Mouse (Mus musculus): ENCODE measurements around the gene Prkn. TPM values are rescaled to one million over a fixed set of nuclear protein-coding genes. Genes with fewer than 3 reads are reported as not detected.

Gene Prkn
- polyA plus RNA-seq, 1 experiment = 3.0 TPM

- H3K4me1 ChIP-seq (ENCODE audit: control insufficient read depth, insufficient read depth, low read length) = no peaks in the 10 kb centered on the region
- no peak overlapping the region for H3K4me3 ChIP-seq (replicated peaks; ENCODE audit: extremely low read depth, low read depth, low read length)
- TF ChIP-seq CTCF (IDR thresholded peaks at IDR 0.05; ENCODE audit: insufficient read depth, low read length) (no peak), POLR2A (IDR thresholded peaks at IDR 0.05; ENCODE audit: borderline replicate concordance, extremely low read depth, low read depth, low read length) (no peak)
- no peak for DNase-seq
- 72% methylated on average over 12 of the region's 12 CpGs for WGBS
Measured at GRCm38 (mm10) chr17:11887591-11888205, 1047.5 kb downstream of the Prkn start.

- no peak overlapping the region for H3K4me3 ChIP-seq (replicated peaks; ENCODE audit: extremely low read depth, low read depth, low read length)
- no peaks in the 10 kb centered on the region for H3K4me1 ChIP-seq (ENCODE audit: control insufficient read depth, insufficient read depth, low read length)
- no peak for DNase-seq
- no peak for TF ChIP-seq POLR2A (IDR thresholded peaks at IDR 0.05; ENCODE audit: borderline replicate concordance, extremely low read depth, low read depth, low read length)
- no peak for TF ChIP-seq CTCF (IDR thresholded peaks at IDR 0.05; ENCODE audit: insufficient read depth, low read length)
- WGBS = 83% methylated on average over 5 of the region's 5 CpGs
Measured at GRCm38 (mm10) chr17:11888806-11889205, 1048.6 kb downstream of the Prkn start.

GRCm38 (mm10) chr17:11900300-11900699, 1060.1 kb downstream of the Prkn start:
- Histone ChIP-seq H3K4me1 (ENCODE audit: control insufficient read depth, insufficient read depth, low read length) (no peaks in the 10 kb centered on the region), H3K4me3 (replicated peaks; ENCODE audit: extremely low read depth, low read depth, low read length) (no peak overlapping the region)
- WGBS = 84% methylated on average over 7 of the region's 7 CpGs
- no peak for DNase-seq
- no peak for TF ChIP-seq CTCF (IDR thresholded peaks at IDR 0.05; ENCODE audit: insufficient read depth, low read length)

- Histone ChIP-seq H3K4me3 (replicated peaks; ENCODE audit: extremely low read depth, low read depth, low read length) (no peak overlapping the region), H3K4me1 (ENCODE audit: control insufficient read depth, insufficient read depth, low read length) (no peaks in the 10 kb centered on the region)
- DNase-seq = no peak
- TF ChIP-seq CTCF (IDR thresholded peaks at IDR 0.05; ENCODE audit: insufficient read depth, low read length) = no peak
- 60% methylated on average over 3 of the region's 3 CpGs for WGBS
Measured at GRCm38 (mm10) chr17:11901731-11902130, 1061.5 kb downstream of the Prkn start.

- DNase-seq = no peak
- no peak for TF ChIP-seq CTCF (IDR thresholded peaks at IDR 0.05; ENCODE audit: insufficient read depth, low read length)
- TF ChIP-seq POLR2A (IDR thresholded peaks at IDR 0.05; ENCODE audit: borderline replicate concordance, extremely low read depth, low read depth, low read length) = no peak
- 51% methylated on average over 6 of the region's 6 CpGs for WGBS
- Histone ChIP-seq H3K4me3 (replicated peaks; ENCODE audit: extremely low read depth, low read depth, low read length) (no peak overlapping the region), H3K4me1 (ENCODE audit: control insufficient read depth, insufficient read depth, low read length) (no peaks in the 10 kb centered on the region)
Measured at GRCm38 (mm10) chr17:11903001-11903400, 1062.8 kb downstream of the Prkn start.

GRCm38 (mm10) chr17:11910668-11911398, 1070.6 kb downstream of the Prkn start:
- no peak for TF ChIP-seq POLR2A (IDR thresholded peaks at IDR 0.05; ENCODE audit: borderline replicate concordance, extremely low read depth, low read depth, low read length)
- no peak for TF ChIP-seq CTCF (IDR thresholded peaks at IDR 0.05; ENCODE audit: insufficient read depth, low read length)
- 62% methylated on average over 8 of the region's 8 CpGs for WGBS

GRCm38 (mm10) chr17:11912136-11912535, 1072.0 kb downstream of the Prkn start:
- no peak for DNase-seq
- Histone ChIP-seq H3K4me1 (ENCODE audit: control insufficient read depth, insufficient read depth, low read length) (no peaks in the 10 kb centered on the region), H3K4me3 (replicated peaks; ENCODE audit: extremely low read depth, low read depth, low read length) (no peak overlapping the region)
- TF ChIP-seq POLR2A (IDR thresholded peaks at IDR 0.05; ENCODE audit: borderline replicate concordance, extremely low read depth, low read depth, low read length) = no peak
- TF ChIP-seq CTCF (IDR thresholded peaks at IDR 0.05; ENCODE audit: insufficient read depth, low read length) = no peak
- WGBS = 83% methylated on average over 4 of the region's 4 CpGs

More at GRCm38 (mm10) chr17:11910668-11911398, 1070.6 kb downstream of the Prkn start:
- no peak for DNase-seq
- H3K4me1 ChIP-seq (ENCODE audit: control insufficient read depth, insufficient read depth, low read length) = no peaks in the 10 kb centered on the region
- H3K4me3 ChIP-seq (replicated peaks; ENCODE audit: extremely low read depth, low read depth, low read length) = no peak overlapping the region

- no peak for DNase-seq
- Histone ChIP-seq H3K4me3 (replicated peaks; ENCODE audit: extremely low read depth, low read depth, low read length) (no peak overlapping the region), H3K4me1 (ENCODE audit: control insufficient read depth, insufficient read depth, low read length) (no peaks in the 10 kb centered on the region)
- TF ChIP-seq CTCF (IDR thresholded peaks at IDR 0.05; ENCODE audit: insufficient read depth, low read length) (no peak), POLR2A (IDR thresholded peaks at IDR 0.05; ENCODE audit: borderline replicate concordance, extremely low read depth, low read depth, low read length) (no peak)
- 4% methylated on average over 19 of the region's 19 CpGs for WGBS
Measured at GRCm38 (mm10) chr17:11912872-11913365, 1072.7 kb downstream of the Prkn start.

DNA sequence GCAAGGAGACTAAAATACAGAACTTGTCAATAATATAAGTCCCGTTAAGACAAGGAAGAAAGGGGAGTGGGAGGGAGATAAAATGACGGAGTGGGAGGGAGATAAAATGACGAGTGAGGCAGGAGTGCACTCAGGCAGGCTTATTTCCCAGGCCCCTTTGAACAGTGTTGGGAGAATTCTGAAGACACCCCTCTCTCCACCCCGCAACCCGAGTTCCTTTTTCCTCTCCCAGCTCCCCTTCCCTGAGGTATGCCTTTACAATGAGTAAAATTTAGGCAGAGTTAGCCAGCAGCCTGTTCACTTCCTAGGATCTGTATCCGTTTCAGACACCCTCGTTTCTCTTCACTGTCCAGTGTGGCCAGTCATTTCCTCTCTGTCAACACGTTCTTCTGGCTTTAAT, 1073.4 kb downstream of the Prkn start:
- no peaks in the 10 kb centered on the region for H3K4me1 ChIP-seq (ENCODE audit: control insufficient read depth, insufficient read depth, low read length)
- H3K4me3 ChIP-seq (replicated peaks; ENCODE audit: extremely low read depth, low read depth, low read length) = no peak overlapping the region
- no peak for DNase-seq
- no peak for TF ChIP-seq CTCF (IDR thresholded peaks at IDR 0.05; ENCODE audit: insufficient read depth, low read length)
- TF ChIP-seq POLR2A (IDR thresholded peaks at IDR 0.05; ENCODE audit: borderline replicate concordance, extremely low read depth, low read depth, low read length) = no peak
- WGBS = 20% methylated on average over 8 of the region's 8 CpGs

- TF ChIP-seq CTCF (IDR thresholded peaks at IDR 0.05; ENCODE audit: insufficient read depth, low read length) = no peak
- TF ChIP-seq POLR2A (IDR thresholded peaks at IDR 0.05; ENCODE audit: borderline replicate concordance, extremely low read depth, low read depth, low read length) = no peak
- no peak for DNase-seq
- 74% methylated on average over 5 of the region's 5 CpGs for whole genome bisulfite sequencing
Measured at GRCm38 (mm10) chr17:11914451-11914850, 1074.3 kb downstream of the Prkn start.

More at GRCm38 (mm10) chr17:11914451-11914850, 1074.3 kb downstream of the Prkn start:
- Histone ChIP-seq H3K4me1 (ENCODE audit: control insufficient read depth, insufficient read depth, low read length) (no peaks in the 10 kb centered on the region), H3K4me3 (replicated peaks; ENCODE audit: extremely low read depth, low read depth, low read length) (no peak overlapping the region)

Measured in lung, adult 2 months (tissue).